Mouse (Mus musculus) ES-Bruce4 (cell line): Measurements from ENCODE around the gene Fam151b. TPM values are rescaled to one million over a fixed set of nuclear protein-coding genes. Genes with fewer than 3 reads are reported as not detected.

Source experiments
- H3K27ac ChIP-seq: 2 replicates; pipeline ENCODE4 v1.5.1; 2012; ENCODE audit warnings: low read length, inconsistent platforms; ENCODE audit not compliant: insufficient read depth
- H3K27me3 ChIP-seq: 2 replicates; pipeline ENCODE4 v1.6.1; 2012; ENCODE audit warnings: mild to moderate bottlenecking, low read length, inconsistent platforms; ENCODE audit not compliant: control insufficient read depth, poor library complexity, insufficient read depth, severe bottlenecking
- H3K36me3 ChIP-seq: 2 replicates; pipeline ENCODE4 v1.6.1; 2012; ENCODE audit warnings: inconsistent platforms, mild to moderate bottlenecking, low read length, moderate library complexity; ENCODE audit not compliant: control insufficient read depth, poor library complexity, insufficient read depth, severe bottlenecking
- H3K4me1 ChIP-seq: one replicate; pipeline ENCODE4 v1.8.1; 2011; ENCODE audit warnings: low read length; ENCODE audit not compliant: control insufficient read depth, insufficient read depth
- H3K4me3 ChIP-seq: 2 replicates; pipeline ENCODE4 v1.5.1; 2011; ENCODE audit warnings: low read depth, mild to moderate bottlenecking, low read length
- H3K9ac ChIP-seq: 2 replicates; pipeline ENCODE4 v1.6.1; 2012; ENCODE audit warnings: low read depth, mild to moderate bottlenecking, inconsistent platforms; ENCODE audit not compliant: poor library complexity, severe bottlenecking
- H3K9me3 ChIP-seq: replicated peaks from 2 replicates; pipeline ENCODE4 v1.6.1; 2012; ENCODE audit warnings: mild to moderate bottlenecking, low read length, inconsistent platforms; ENCODE audit not compliant: control insufficient read depth, poor library complexity, insufficient read depth, severe bottlenecking
- CTCF ChIP-seq: IDR thresholded peaks from one replicate; pipeline ENCODE4 v1.8.1; 2011; ENCODE audit warnings: low read depth, low read length
- EP300 ChIP-seq: IDR thresholded peaks from 2 replicates; pipeline ENCODE4 v1.6.1; 2011; ENCODE audit warnings: low read depth, low read length; ENCODE audit not compliant: insufficient read depth
- POLR2A ChIP-seq: IDR thresholded peaks from one replicate; pipeline ENCODE4 v1.8.1; 2011; ENCODE audit warnings: low read length; ENCODE audit not compliant: insufficient read depth
- polyA plus RNA-seq: library from polyadenylated mRNA; stranded (reverse); fragments of >200 nt; gene quantifications from 2 replicates; pipeline ENCODE4 v1.2.4, GENCODE M21; 2011; ENCODE audit warnings: low read depth; ENCODE audit not compliant: missing spikeins, insufficient read depth, insufficient read length

Gene Fam151b
- polyA plus RNA-seq, 1 experiment, result 0.67 TPM

- Histone ChIP-seq H3K27ac (no peak overlapping the region), H3K9me3 (no peaks in the 10 kb centered on the region), H3K27me3 (peaks cover 13% of the 10 kb centered on the region), H3K9ac (peak overlapping the region; percentile 42), H3K4me1 (no peaks in the 10 kb centered on the region), H3K4me3 (peak overlapping the region; percentile 74), H3K36me3 (no peaks in the 10 kb centered on the region)
- TF ChIP-seq EP300 (no peak), POLR2A (no peak), CTCF (no peak)
These were observed 57.3 kb downstream of the Fam151b start for GRCm38 (mm10) chr13:92426294-92427051.

- Histone ChIP-seq H3K27ac (no peak within 1 kb of the TSS), H3K27me3 (peaks cover 13% of the 10 kb centered on the region), H3K4me1 (no peaks in the 10 kb centered on the region), H3K4me3 (peak within 1 kb of the TSS; percentile 74), H3K9me3 (no peaks in the 10 kb centered on the region), H3K36me3 (no peaks in the 10 kb centered on the region), H3K9ac (peak within 1 kb of the TSS; percentile 42)
- TF ChIP-seq EP300 (no peak), CTCF (no peak), POLR2A (no peak)
These were observed 58.0 kb downstream of the Fam151b start, which contains the start of gene Ankrd34b for GRCm38 (mm10) chr13:92425758-92426264. Gene Ankrd34b, plus strand, starts transcription at chr13:92425896.

GRCm38 (mm10) chr13:92423711-92424110 is 60.1 kb downstream of the Fam151b start:
- no peak overlapping the region for H3K27ac ChIP-seq
- H3K27me3 ChIP-seq, result peaks cover 13% of the 10 kb centered on the region
- no peaks in the 10 kb centered on the region for H3K4me1 ChIP-seq
- TF ChIP-seq EP300 (no peak), POLR2A (no peak)
- no peaks in the 10 kb centered on the region for H3K36me3 ChIP-seq
- H3K9me3 ChIP-seq, result no peaks in the 10 kb centered on the region
- H3K4me3 ChIP-seq, result no peak overlapping the region
- no peak overlapping the region for H3K9ac ChIP-seq

GRCm38 (mm10) chr13:92419630-92420029 is 64.2 kb downstream of the Fam151b start:
- no peak overlapping the region for H3K4me3 ChIP-seq
- H3K4me1 ChIP-seq, result no peaks in the 10 kb centered on the region
- no peaks in the 10 kb centered on the region for H3K36me3 ChIP-seq
- no peak overlapping the region for H3K9ac ChIP-seq
- TF ChIP-seq CTCF, result no peak
- TF ChIP-seq POLR2A, result no peak
- no peak for TF ChIP-seq EP300
- H3K9me3 ChIP-seq, result no peaks in the 10 kb centered on the region
- no peaks in the 10 kb centered on the region for H3K27me3 ChIP-seq
- no peak overlapping the region for H3K27ac ChIP-seq

GRCm38 (mm10) chr13:92410486-92410885 is 73.3 kb downstream of the Fam151b start:
- no peak overlapping the region for H3K9ac ChIP-seq
- H3K4me3 ChIP-seq, result no peak overlapping the region
- H3K27ac ChIP-seq, result no peak overlapping the region
- no peaks in the 10 kb centered on the region for H3K9me3 ChIP-seq
- H3K4me1 ChIP-seq, result no peaks in the 10 kb centered on the region
- TF ChIP-seq CTCF, result no peak
- no peak for TF ChIP-seq POLR2A
- TF ChIP-seq EP300, result no peak
- no peaks in the 10 kb centered on the region for H3K27me3 ChIP-seq
- no peaks in the 10 kb centered on the region for H3K36me3 ChIP-seq

GRCm38 (mm10) chr13:92403496-92403895 is 80.3 kb downstream of the Fam151b start:
- Histone ChIP-seq H3K9me3 (no peaks in the 10 kb centered on the region; the same call in 1 of the 2 replicates), H3K36me3 (no peaks in the 10 kb centered on the region), H3K9ac (no peak overlapping the region), H3K4me3 (no peak overlapping the region), H3K27me3 (no peaks in the 10 kb centered on the region), H3K27ac (no peak overlapping the region), H3K4me1 (no peaks in the 10 kb centered on the region)
- TF ChIP-seq CTCF (no peak), EP300 (no peak), POLR2A (no peak)
